In the genomic region with DNA sequence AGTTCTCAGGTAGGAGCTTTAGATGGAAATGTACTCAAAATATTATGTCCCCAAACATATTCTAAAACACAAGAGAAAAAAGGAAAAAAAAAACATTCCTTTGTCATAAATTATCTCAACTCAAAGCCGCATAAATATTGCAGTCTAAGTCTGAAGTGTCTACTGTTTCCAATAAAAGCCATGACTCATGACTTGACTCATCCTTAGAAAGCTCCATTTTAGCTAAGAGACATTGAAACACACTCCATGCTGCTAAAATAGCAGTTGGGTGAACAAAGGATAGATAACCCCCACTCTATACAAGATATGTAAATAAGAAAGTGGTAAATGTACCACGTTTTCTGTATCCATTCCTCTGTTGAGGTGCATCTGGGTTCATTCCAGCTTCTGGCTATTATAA, we compare ENCODE assay signal across 19 mouse cellular contexts.
DNase-seq lines count a peak whose midpoint lies in the region; ATAC-seq lines count a peak whose summit lies in the region.
"Had no signal": no experiment of that assay in that cellular context is flagged by ENCODE, and none has a peak within 500 bp of the region (broad histone marks: within the 10 kb centered on the region; RNA-seq: fewer than 3 reads in every experiment).

No protein-coding gene starts in this region.

- 69% methylated on average over 2 of the region's 2 CpGs for WGBS in hindbrain, embryonic 11.5 days

- H3K4me2 ChIP-seq in hindbrain, embryonic 11.5 days (replicated peaks; ENCODE audit: low read depth, low read length), result no peak overlapping the region
- H3K4me2 ChIP-seq: embryonic facial prominence, embryonic 13.5 days; forebrain, embryonic 12.5 days; heart, embryonic 12.5 days; hindbrain, embryonic 15.5 days had no signal

- H3K36me3 ChIP-seq in hindbrain, embryonic 11.5 days (ENCODE audit: control insufficient read depth, insufficient read depth, low read length), result no peaks in the 10 kb centered on the region
- H3K36me3 ChIP-seq: embryonic facial prominence, embryonic 13.5 days; forebrain, embryonic 12.5 days; heart, embryonic 12.5 days; hindbrain, embryonic 10.5 days; hindbrain, embryonic 15.5 days had no signal

- no peak for DNase-seq in frontal cortex, postnatal 14 days (ENCODE audit: low spot score in 2 of 2)
- peak; percentile 16 to 25 for DNase-seq in left cerebral cortex, adult 9 months (ENCODE audit: low spot score in 2 of 2)
- DNase-seq in left cerebral cortex, adult 18-20 months (ENCODE audit: low spot score in 2 of 2), result no peak
- DNase-seq in NIH3T3 (ENCODE audit: low read depth), result peak; percentile 5
- DNase-seq in lung, postnatal 10 days, result no peak
- no peak for DNase-seq in hindbrain, embryonic 11.5 days (ENCODE audit: low spot score)
- DNase-seq: adrenal gland, postnatal 10 days; cerebellum, adult 11-12 months; cerebellum, adult 9-10 months; cerebellum, postnatal 25 days; gastrocnemius, adult 2 months; gastrocnemius, postnatal 25 days had no signal

- ATAC-seq in frontal cortex, adult (ENCODE audit: low TSS enrichment), result peak; percentile 100
- ATAC-seq in hindbrain, embryonic 11.5 days (ENCODE audit: low FRiP score), result no peak

- H3K27me3 ChIP-seq in hindbrain, embryonic 11.5 days (ENCODE audit: control insufficient read depth, insufficient read depth, low read length), result no peaks in the 10 kb centered on the region
- H3K27me3 ChIP-seq: CH12.LX; embryonic facial prominence, embryonic 13.5 days; forebrain, embryonic 12.5 days; heart, embryonic 12.5 days; hindbrain, embryonic 15.5 days had no signal

- no peaks in the 10 kb centered on the region for H3K9me3 ChIP-seq in hindbrain, embryonic 11.5 days (ENCODE audit: control insufficient read depth, low read length)
- H3K9me3 ChIP-seq: embryonic facial prominence, embryonic 13.5 days; forebrain, embryonic 12.5 days; heart, embryonic 12.5 days; hindbrain, embryonic 10.5 days; hindbrain, embryonic 15.5 days had no signal

- H3K9ac ChIP-seq in hindbrain, embryonic 11.5 days (ENCODE audit: low read depth, low read length), result no peak overlapping the region
- H3K9ac ChIP-seq: embryonic facial prominence, embryonic 13.5 days; forebrain, embryonic 12.5 days; heart, embryonic 12.5 days; hindbrain, embryonic 15.5 days had no signal

- no peak overlapping the region for H3K27ac ChIP-seq in hindbrain, embryonic 11.5 days (ENCODE audit: low read depth, low read length)
- H3K27ac ChIP-seq: embryonic facial prominence, embryonic 13.5 days; forebrain, embryonic 12.5 days; gastrocnemius, adult 2 months; hindbrain, embryonic 10.5 days; hindbrain, embryonic 15.5 days had no signal

- no peak overlapping the region for H3K4me3 ChIP-seq in hindbrain, embryonic 11.5 days (ENCODE audit: low read depth, low read length)
- H3K4me3 ChIP-seq: embryonic facial prominence, embryonic 13.5 days; forebrain, embryonic 12.5 days; gastrocnemius, adult 2 months; heart, embryonic 12.5 days; hindbrain, embryonic 10.5 days; hindbrain, embryonic 15.5 days had no signal

- no peaks in the 10 kb centered on the region for H3K4me1 ChIP-seq in hindbrain, embryonic 11.5 days (replicated peaks; ENCODE audit: control insufficient read depth, insufficient read depth, low read length)
- H3K4me1 ChIP-seq: embryonic facial prominence, embryonic 13.5 days; forebrain, embryonic 12.5 days; heart, embryonic 12.5 days; hindbrain, embryonic 10.5 days; hindbrain, embryonic 15.5 days had no signal

Comparison
In these comparisons a context has a peak if more than half of its experiments do, and no peak if none do; other contexts are left out.
1. DNase-seq: peak in left cerebral cortex, adult 9 months (2 of 2) and NIH3T3 (single experiment); none in frontal cortex, postnatal 14 days (0 of 2), left cerebral cortex, adult 18-20 months (0 of 2), lung, postnatal 10 days (single experiment) and hindbrain, embryonic 11.5 days (single experiment).